Mouse (Mus musculus): ENCODE results near the gene Irgc1.

Gene Irgc1

GRCm38 (mm10) chr7:24399256-24400081 lies 52.6 kb downstream of the Irgc1 start, which contains the start of gene Smg9:
Gene Smg9, plus strand, starts transcription at chr7:24399619.
- DNase-seq (ENCODE audit: low spot score) = peak; percentile 97

GRCm38 (mm10) chr7:24398364-24398913 lies 53.7 kb downstream of the Irgc1 start:
- no peak for DNase-seq (ENCODE audit: low spot score)

GRCm38 (mm10) chr7:24396832-24397231 lies 55.3 kb downstream of the Irgc1 start:
- no peak for DNase-seq (ENCODE audit: low spot score)

- no peak for DNase-seq (ENCODE audit: low spot score)
Measured at GRCm38 (mm10) chr7:24394475-24395161, 57.5 kb downstream of the Irgc1 start.

GRCm38 (mm10) chr7:24394054-24394453 lies 58.0 kb downstream of the Irgc1 start:
- DNase-seq (ENCODE audit: low spot score) = no peak

- DNase-seq (ENCODE audit: low spot score) = no peak
Measured at GRCm38 (mm10) chr7:24391687-24392086, 60.4 kb downstream of the Irgc1 start.

GRCm38 (mm10) chr7:24391077-24391476 lies 61.0 kb downstream of the Irgc1 start:
- no peak for DNase-seq (ENCODE audit: low spot score)

GRCm38 (mm10) chr7:24390512-24390911 lies 61.6 kb downstream of the Irgc1 start:
- no peak for DNase-seq (ENCODE audit: low spot score)

GRCm38 (mm10) chr7:24389516-24390187 lies 62.4 kb downstream of the Irgc1 start:
- DNase-seq (ENCODE audit: low spot score) = no peak

- DNase-seq (ENCODE audit: low spot score) = peak; percentile 78
Measured at GRCm38 (mm10) chr7:24387059-24387556, 65.0 kb downstream of the Irgc1 start.

GRCm38 (mm10) chr7:24384827-24385226 lies 67.3 kb downstream of the Irgc1 start:
- no peak for DNase-seq (ENCODE audit: low spot score)

GRCm38 (mm10) chr7:24384070-24384469 lies 68.0 kb downstream of the Irgc1 start:
- no peak for DNase-seq (ENCODE audit: low spot score)

- DNase-seq (ENCODE audit: low spot score) = no peak
Measured at GRCm38 (mm10) chr7:24382730-24383372, 69.2 kb downstream of the Irgc1 start.

Measured in ovary, adult 18-20 months (tissue).